Mouse (Mus musculus): ENCODE measurements around the gene Camsap1. TPM values are rescaled to one million over a fixed set of nuclear protein-coding genes. Genes with fewer than 3 reads are reported as not detected.

The Camsap1 gene
- polyA plus RNA-seq, 1 experiment from 2014 or later = 85.5 TPM

- WGBS = 93% methylated on average over 4 of the region's 4 CpGs
- H3K27me3 ChIP-seq = no peaks in the 10 kb centered on the region
- H3K27ac ChIP-seq = no peak overlapping the region
- H3K36me3 ChIP-seq = peaks cover 9% of the 10 kb centered on the region; the same call in 1 of the 2 replicates
- no peak for ATAC-seq (ENCODE audit: low FRiP score)
- no peak overlapping the region for H3K4me2 ChIP-seq (replicated peaks)
- H3K9me3 ChIP-seq (replicated peaks) = no peaks in the 10 kb centered on the region
- H3K9ac ChIP-seq = no peak overlapping the region
- H3K4me3 ChIP-seq = no peak overlapping the region
- H3K4me1 ChIP-seq = peaks cover 20% of the 10 kb centered on the region
Measured at GRCm38 (mm10) chr2:25975141-25975770, 7.8 kb downstream of the Camsap1 start.

- Histone ChIP-seq H3K4me1 (0 out of 2 replicates have a peak, but pooled peaks cover 7% of the 10 kb centered on the region), H3K27me3 (no peaks in the 10 kb centered on the region), H3K9me3 (replicated peaks) (no peaks in the 10 kb centered on the region), H3K4me3 (no peak overlapping the region), H3K9ac (no peak overlapping the region), H3K4me2 (replicated peaks) (no peak overlapping the region), H3K36me3 (peaks cover 19% of the 10 kb centered on the region), H3K27ac (no peak overlapping the region)
- 83% methylated on average over 2 of the region's 2 CpGs for WGBS
- ATAC-seq (ENCODE audit: low FRiP score) = no peak
Measured at GRCm38 (mm10) chr2:25970426-25970825, 12.7 kb downstream of the Camsap1 start.

GRCm38 (mm10) chr2:25969319-25969718, 13.8 kb downstream of the Camsap1 start:
- no peak overlapping the region for H3K4me2 ChIP-seq (replicated peaks)
- no peaks in the 10 kb centered on the region for H3K9me3 ChIP-seq (replicated peaks)
- H3K27ac ChIP-seq = no peak overlapping the region
- 0 out of 2 replicates have a peak, but pooled peaks cover 7% of the 10 kb centered on the region for H3K4me1 ChIP-seq
- H3K36me3 ChIP-seq = peaks cover 30% of the 10 kb centered on the region
- ATAC-seq (ENCODE audit: low FRiP score) = no peak
- H3K4me3 ChIP-seq = no peak overlapping the region
- no peaks in the 10 kb centered on the region for H3K27me3 ChIP-seq
- no peak overlapping the region for H3K9ac ChIP-seq
- WGBS = 93% methylated on average over 4 of the region's 4 CpGs

GRCm38 (mm10) chr2:25949291-25949690, 33.8 kb downstream of the Camsap1 start:
- Histone ChIP-seq H3K27me3 (no peaks in the 10 kb centered on the region), H3K27ac (no peak overlapping the region), H3K4me2 (replicated peaks) (no peak overlapping the region), H3K9ac (no peak overlapping the region), H3K36me3 (peaks cover 74% of the 10 kb centered on the region), H3K9me3 (replicated peaks) (no peaks in the 10 kb centered on the region), H3K4me3 (no peak overlapping the region), H3K4me1 (no peaks in the 10 kb centered on the region)
- ATAC-seq (ENCODE audit: low FRiP score) = no peak
- WGBS = 90% methylated on average over 3 of the region's 3 CpGs

GRCm38 (mm10) chr2:25947950-25948349, 35.1 kb downstream of the Camsap1 start:
- no peak for ATAC-seq (ENCODE audit: low FRiP score)
- Histone ChIP-seq H3K9me3 (replicated peaks) (no peaks in the 10 kb centered on the region), H3K4me1 (no peaks in the 10 kb centered on the region), H3K27me3 (no peaks in the 10 kb centered on the region), H3K4me3 (no peak overlapping the region), H3K9ac (no peak overlapping the region), H3K4me2 (replicated peaks) (no peak overlapping the region), H3K36me3 (peaks cover 77% of the 10 kb centered on the region), H3K27ac (no peak overlapping the region)
- WGBS = 86% methylated on average over 3 of the region's 3 CpGs

- Histone ChIP-seq H3K9me3 (replicated peaks) (no peaks in the 10 kb centered on the region), H3K27ac (no peak overlapping the region), H3K27me3 (no peaks in the 10 kb centered on the region), H3K4me1 (no peaks in the 10 kb centered on the region), H3K9ac (no peak overlapping the region), H3K36me3 (peaks cover 78% of the 10 kb centered on the region), H3K4me2 (replicated peaks) (no peak overlapping the region), H3K4me3 (no peak overlapping the region)
- WGBS = 84% methylated on average over 2 of the region's 2 CpGs
- ATAC-seq (ENCODE audit: low FRiP score) = no peak
Measured at GRCm38 (mm10) chr2:25943822-25944221, 39.3 kb downstream of the Camsap1 start.

GRCm38 (mm10) chr2:25940503-25940902, 42.6 kb downstream of the Camsap1 start:
- H3K36me3 ChIP-seq = peaks cover 95% of the 10 kb centered on the region
- ATAC-seq (ENCODE audit: low FRiP score) = no peak
- WGBS = 90% methylated on average over 6 of the region's 6 CpGs
- no peak overlapping the region for H3K4me2 ChIP-seq (replicated peaks)
- no peaks in the 10 kb centered on the region for H3K27me3 ChIP-seq
- H3K27ac ChIP-seq = no peak overlapping the region
- no peak overlapping the region for H3K9ac ChIP-seq
- no peak overlapping the region for H3K4me3 ChIP-seq
- H3K9me3 ChIP-seq (replicated peaks) = no peaks in the 10 kb centered on the region
- H3K4me1 ChIP-seq = no peaks in the 10 kb centered on the region

GRCm38 (mm10) chr2:25931249-25931859, 51.7 kb downstream of the Camsap1 start:
- no peak for ATAC-seq (ENCODE audit: low FRiP score)
- Histone ChIP-seq H3K4me1 (no peaks in the 10 kb centered on the region), H3K9me3 (replicated peaks) (no peaks in the 10 kb centered on the region), H3K4me3 (no peak overlapping the region), H3K36me3 (peaks cover 92% of the 10 kb centered on the region), H3K4me2 (replicated peaks) (no peak overlapping the region), H3K27me3 (no peaks in the 10 kb centered on the region), H3K9ac (no peak overlapping the region), H3K27ac (no peak overlapping the region)
- 80% methylated on average over 6 of the region's 6 CpGs for WGBS

- Histone ChIP-seq H3K9me3 (replicated peaks) (no peaks in the 10 kb centered on the region), H3K27ac (no peak overlapping the region), H3K4me2 (replicated peaks) (no peak overlapping the region), H3K27me3 (no peaks in the 10 kb centered on the region), H3K4me1 (no peaks in the 10 kb centered on the region), H3K4me3 (no peak overlapping the region), H3K36me3 (peaks cover 84% of the 10 kb centered on the region), H3K9ac (no peak overlapping the region)
- ATAC-seq (ENCODE audit: low FRiP score) = no peak
- 92% methylated on average over 7 of the region's 7 CpGs for WGBS
Measured at GRCm38 (mm10) chr2:25927821-25928220, 55.3 kb downstream of the Camsap1 start.

- peaks cover 61% of the 10 kb centered on the region for H3K36me3 ChIP-seq
- 89% methylated on average over 4 of the region's 4 CpGs for WGBS
- no peaks in the 10 kb centered on the region for H3K27me3 ChIP-seq
Measured at GRCm38 (mm10) chr2:25924934-25925333, 58.1 kb downstream of the Camsap1 start.

GRCm38 (mm10) chr2:25923799-25924198, 59.3 kb downstream of the Camsap1 start:
- no peak overlapping the region for H3K9ac ChIP-seq
- whole genome bisulfite sequencing = 81% methylated on average over 2 of the region's 2 CpGs
- H3K4me1 ChIP-seq = 0 out of 2 replicates have a peak, but pooled peaks cover 4% of the 10 kb centered on the region
- no peaks in the 10 kb centered on the region for H3K9me3 ChIP-seq (replicated peaks)
- no peak for ATAC-seq (ENCODE audit: low FRiP score)
- no peaks in the 10 kb centered on the region for H3K27me3 ChIP-seq
- no peak overlapping the region for H3K4me2 ChIP-seq (replicated peaks)
- peaks cover 53% of the 10 kb centered on the region for H3K36me3 ChIP-seq
- H3K4me3 ChIP-seq = no peak overlapping the region
- no peak overlapping the region for H3K27ac ChIP-seq

More at GRCm38 (mm10) chr2:25924934-25925333, 58.1 kb downstream of the Camsap1 start:
- H3K4me1 ChIP-seq = 0 out of 2 replicates have a peak, but pooled peaks cover 4% of the 10 kb centered on the region
- no peaks in the 10 kb centered on the region for H3K9me3 ChIP-seq (replicated peaks)
- no peak overlapping the region for H3K9ac ChIP-seq
- ATAC-seq (ENCODE audit: low FRiP score) = no peak
- H3K27ac ChIP-seq = no peak overlapping the region
- H3K4me3 ChIP-seq = no peak overlapping the region
- no peak overlapping the region for H3K4me2 ChIP-seq (replicated peaks)

- no peak overlapping the region for H3K27ac ChIP-seq
- no peaks in the 10 kb centered on the region for H3K9me3 ChIP-seq (replicated peaks)
- H3K4me2 ChIP-seq (replicated peaks) = no peak overlapping the region
- WGBS = 66% methylated on average over 3 of the region's 3 CpGs
- ATAC-seq (ENCODE audit: low FRiP score) = no peak
- no peak overlapping the region for H3K4me3 ChIP-seq
- no peaks in the 10 kb centered on the region for H3K27me3 ChIP-seq
- peaks cover 4% of the 10 kb centered on the region; the same call in 1 of the 2 replicates for H3K4me1 ChIP-seq
- peaks cover 18% of the 10 kb centered on the region for H3K36me3 ChIP-seq
- no peak overlapping the region for H3K9ac ChIP-seq
Measured at GRCm38 (mm10) chr2:25919972-25920371, 63.1 kb downstream of the Camsap1 start.

GRCm38 (mm10) chr2:25918408-25918807, 64.7 kb downstream of the Camsap1 start:
- no peak overlapping the region for H3K4me2 ChIP-seq (replicated peaks)
- H3K27ac ChIP-seq = no peak overlapping the region
- peaks cover 4% of the 10 kb centered on the region; the same call in 1 of the 2 replicates for H3K4me1 ChIP-seq
- no peak overlapping the region for H3K4me3 ChIP-seq
- no peaks in the 10 kb centered on the region for H3K9me3 ChIP-seq (replicated peaks)
- no peak for ATAC-seq (ENCODE audit: low FRiP score)
- H3K9ac ChIP-seq = no peak overlapping the region
- no peaks in the 10 kb centered on the region for H3K27me3 ChIP-seq
- H3K36me3 ChIP-seq = peaks cover 3% of the 10 kb centered on the region
- 92% methylated on average over 2 of the region's 2 CpGs for WGBS

Data from hindbrain, embryonic 12.5 days (tissue).